Mouse (Mus musculus): Measurements from ENCODE around the gene Pim3. TPM values are rescaled to one million over a fixed set of nuclear protein-coding genes. Genes with fewer than 3 reads are reported as not detected.

Pim3 gene
- polyA plus RNA-seq, 1 experiment from 2014 or later, result 38.6 TPM

DNA sequence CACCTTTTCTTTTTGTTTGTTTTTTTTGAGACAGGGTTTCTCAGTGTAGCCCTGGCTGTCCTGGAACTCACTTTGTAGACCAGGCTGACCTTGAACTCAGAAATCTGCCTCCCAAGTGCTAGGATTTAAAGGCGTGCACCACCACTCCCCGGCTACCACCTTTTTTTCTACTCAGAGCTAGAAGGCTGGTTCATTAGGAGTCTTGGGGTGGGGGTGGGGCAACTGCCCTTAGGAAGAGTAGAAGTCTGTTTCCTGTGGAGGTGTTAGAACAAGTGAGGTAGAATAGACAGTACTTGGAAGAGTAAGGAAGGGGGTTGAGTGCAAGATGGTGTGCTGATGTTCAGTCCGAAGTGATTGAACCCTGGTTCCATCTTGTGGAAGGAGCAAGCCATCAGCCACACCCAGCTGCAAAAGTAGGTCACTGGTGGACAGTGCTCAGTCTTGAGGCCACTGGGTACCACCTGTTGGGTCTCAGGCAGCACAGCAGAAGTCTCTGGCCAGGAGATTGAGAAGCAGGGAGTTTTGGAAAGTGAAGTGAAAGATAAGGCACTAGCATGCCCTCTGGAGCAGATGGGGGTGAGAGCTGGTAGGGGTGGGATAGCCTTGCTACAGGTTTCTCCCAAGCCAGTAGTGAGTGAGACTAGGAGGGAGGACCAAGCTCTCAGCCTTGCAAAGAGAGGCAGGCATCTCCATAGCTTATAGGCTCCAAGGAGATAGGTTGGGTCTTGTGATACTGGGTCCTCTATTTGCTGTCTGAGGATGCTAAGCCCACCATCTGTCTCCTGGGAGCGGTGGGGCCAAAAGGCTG, 4.1 kb downstream of the Pim3 start:
- no peak overlapping the region for H3K4me3 ChIP-seq (ENCODE audit: low read depth, low read length)
- H3K9ac ChIP-seq (ENCODE audit: low read depth, low read length), result no peak overlapping the region
- no peak overlapping the region for H3K4me2 ChIP-seq (ENCODE audit: low read depth, low read length)
- WGBS, result 78% methylated on average over 4 of the region's 4 CpGs
- peaks cover 25% of the 10 kb centered on the region for H3K36me3 ChIP-seq (ENCODE audit: control insufficient read depth, insufficient read depth, low read length)
- H3K4me1 ChIP-seq (ENCODE audit: control insufficient read depth, insufficient read depth, low read length), result peaks cover 9% of the 10 kb centered on the region
- no peak for ATAC-seq (ENCODE audit: low read depth)
- DNase-seq (ENCODE audit: low spot score), result no peak
- H3K9me3 ChIP-seq (ENCODE audit: control insufficient read depth, low read length), result no peaks in the 10 kb centered on the region
- H3K27me3 ChIP-seq (replicated peaks; ENCODE audit: control insufficient read depth, insufficient read depth, low read length), result no peaks in the 10 kb centered on the region
- H3K27ac ChIP-seq (replicated peaks; ENCODE audit: low read depth, low read length), result no peak overlapping the region

- no peaks in the 10 kb centered on the region for H3K27me3 ChIP-seq (replicated peaks; ENCODE audit: control insufficient read depth, insufficient read depth, low read length)
- no peak overlapping the region for H3K27ac ChIP-seq (replicated peaks; ENCODE audit: low read depth, low read length)
- ATAC-seq (ENCODE audit: low read depth) (no peak), DNase-seq (ENCODE audit: low spot score) (no peak)
- H3K4me3 ChIP-seq (ENCODE audit: low read depth, low read length), result no peak overlapping the region
- H3K9ac ChIP-seq (ENCODE audit: low read depth, low read length), result no peak overlapping the region
- 37% methylated on average over 7 of the region's 7 CpGs for WGBS
- peaks cover 25% of the 10 kb centered on the region for H3K36me3 ChIP-seq (ENCODE audit: control insufficient read depth, insufficient read depth, low read length)
- peaks cover 9% of the 10 kb centered on the region for H3K4me1 ChIP-seq (ENCODE audit: control insufficient read depth, insufficient read depth, low read length)
- H3K9me3 ChIP-seq (ENCODE audit: control insufficient read depth, low read length), result no peaks in the 10 kb centered on the region
- no peak overlapping the region for H3K4me2 ChIP-seq (ENCODE audit: low read depth, low read length)
Measured at GRCm38 (mm10) chr15:88866934-88867356, 5.0 kb downstream of the Pim3 start.

DNA sequence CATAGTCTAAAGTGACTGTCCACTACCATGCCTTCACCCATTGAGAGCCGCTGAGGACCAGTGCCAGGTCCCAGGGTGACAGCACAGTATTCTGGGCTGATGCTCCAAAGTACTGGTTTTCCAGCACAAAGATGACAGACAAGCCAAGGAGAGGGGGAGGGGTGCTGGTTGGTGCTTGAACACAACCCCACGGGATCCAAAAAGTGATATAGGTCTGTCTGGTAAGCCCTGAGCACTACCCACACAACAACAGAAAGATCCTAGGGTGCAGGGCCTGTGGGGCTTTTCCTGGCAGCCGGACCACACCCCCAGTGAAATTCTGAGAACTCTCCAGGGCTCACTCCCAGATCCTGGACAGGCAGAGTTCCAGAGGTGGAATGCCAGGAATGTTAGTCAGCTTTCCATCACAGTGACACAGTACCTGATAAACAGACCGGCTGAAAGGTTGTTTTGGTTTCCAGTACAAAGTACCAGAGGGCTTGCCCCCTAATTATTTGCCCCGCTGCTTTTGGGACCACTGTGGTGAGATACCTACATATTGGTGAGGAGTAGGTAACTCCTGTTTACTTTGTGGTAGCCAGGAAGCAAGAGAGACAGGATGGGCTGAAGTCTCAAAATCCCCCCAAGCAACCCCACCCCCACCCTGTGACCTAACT, 5.5 kb downstream of the Pim3 start:
- no peak overlapping the region for H3K9ac ChIP-seq (ENCODE audit: low read depth, low read length)
- peaks cover 9% of the 10 kb centered on the region for H3K4me1 ChIP-seq (ENCODE audit: control insufficient read depth, insufficient read depth, low read length)
- ATAC-seq (ENCODE audit: low read depth) (no peak), DNase-seq (ENCODE audit: low spot score) (no peak)
- no peak overlapping the region for H3K4me3 ChIP-seq (ENCODE audit: low read depth, low read length)
- H3K4me2 ChIP-seq (ENCODE audit: low read depth, low read length), result no peak overlapping the region
- H3K9me3 ChIP-seq (ENCODE audit: control insufficient read depth, low read length), result no peaks in the 10 kb centered on the region
- WGBS, result 16% methylated on average over 5 of the region's 5 CpGs
- H3K27me3 ChIP-seq (replicated peaks; ENCODE audit: control insufficient read depth, insufficient read depth, low read length), result no peaks in the 10 kb centered on the region
- H3K36me3 ChIP-seq (ENCODE audit: control insufficient read depth, insufficient read depth, low read length), result peaks cover 25% of the 10 kb centered on the region
- H3K27ac ChIP-seq (replicated peaks; ENCODE audit: low read depth, low read length), result no peak overlapping the region

GRCm38 (mm10) chr15:88868024-88868742, 6.2 kb downstream of the Pim3 start:
- Histone ChIP-seq H3K4me3 (ENCODE audit: low read depth, low read length) (no peak overlapping the region), H3K4me2 (ENCODE audit: low read depth, low read length) (no peak overlapping the region), H3K9ac (ENCODE audit: low read depth, low read length) (no peak overlapping the region), H3K4me1 (ENCODE audit: control insufficient read depth, insufficient read depth, low read length) (peaks cover 9% of the 10 kb centered on the region), H3K27ac (replicated peaks; ENCODE audit: low read depth, low read length) (no peak overlapping the region; the same call in 1 of the 2 replicates), H3K9me3 (ENCODE audit: control insufficient read depth, low read length) (no peaks in the 10 kb centered on the region), H3K36me3 (ENCODE audit: control insufficient read depth, insufficient read depth, low read length) (peaks cover 25% of the 10 kb centered on the region), H3K27me3 (replicated peaks; ENCODE audit: control insufficient read depth, insufficient read depth, low read length) (no peaks in the 10 kb centered on the region)
- DNase-seq (ENCODE audit: low spot score) (no peak), ATAC-seq (ENCODE audit: low read depth) (no peak)
- WGBS, result 70% methylated on average over 6 of the region's 6 CpGs

GRCm38 (mm10) chr15:88870418-88871185, 8.6 kb downstream of the Pim3 start:
- Histone ChIP-seq H3K4me3 (ENCODE audit: low read depth, low read length) (no peak overlapping the region), H3K36me3 (ENCODE audit: control insufficient read depth, insufficient read depth, low read length) (peaks cover 12% of the 10 kb centered on the region; the same call in 1 of the 2 replicates), H3K4me2 (ENCODE audit: low read depth, low read length) (no peak overlapping the region), H3K27me3 (replicated peaks; ENCODE audit: control insufficient read depth, insufficient read depth, low read length) (no peaks in the 10 kb centered on the region), H3K27ac (replicated peaks; ENCODE audit: low read depth, low read length) (no peak overlapping the region), H3K9ac (ENCODE audit: low read depth, low read length) (no peak overlapping the region), H3K9me3 (ENCODE audit: control insufficient read depth, low read length) (no peaks in the 10 kb centered on the region), H3K4me1 (ENCODE audit: control insufficient read depth, insufficient read depth, low read length) (no peaks in the 10 kb centered on the region; the same call in 1 of the 2 replicates)
- ATAC-seq (ENCODE audit: low read depth), result no peak
- WGBS, result 58% methylated on average over 5 of the region's 5 CpGs
- no peak for DNase-seq (ENCODE audit: low spot score)

GRCm38 (mm10) chr15:88874061-88874460, 12.1 kb downstream of the Pim3 start:
- WGBS, result 89% methylated on average over 3 of the region's 3 CpGs
- DNase-seq (ENCODE audit: low spot score) (no peak), ATAC-seq (ENCODE audit: low read depth) (no peak)
- Histone ChIP-seq H3K4me2 (ENCODE audit: low read depth, low read length) (no peak overlapping the region), H3K9ac (ENCODE audit: low read depth, low read length) (no peak overlapping the region), H3K4me1 (ENCODE audit: control insufficient read depth, insufficient read depth, low read length) (no peaks in the 10 kb centered on the region), H3K27me3 (replicated peaks; ENCODE audit: control insufficient read depth, insufficient read depth, low read length) (no peaks in the 10 kb centered on the region), H3K9me3 (ENCODE audit: control insufficient read depth, low read length) (no peaks in the 10 kb centered on the region), H3K27ac (replicated peaks; ENCODE audit: low read depth, low read length) (no peak overlapping the region), H3K4me3 (ENCODE audit: low read depth, low read length) (no peak overlapping the region), H3K36me3 (ENCODE audit: control insufficient read depth, insufficient read depth, low read length) (no peaks in the 10 kb centered on the region)

- Histone ChIP-seq H3K27ac (replicated peaks; ENCODE audit: low read depth, low read length) (no peak overlapping the region), H3K36me3 (ENCODE audit: control insufficient read depth, insufficient read depth, low read length) (no peaks in the 10 kb centered on the region), H3K27me3 (replicated peaks; ENCODE audit: control insufficient read depth, insufficient read depth, low read length) (no peaks in the 10 kb centered on the region), H3K9me3 (ENCODE audit: control insufficient read depth, low read length) (no peaks in the 10 kb centered on the region), H3K4me3 (ENCODE audit: low read depth, low read length) (no peak overlapping the region), H3K9ac (ENCODE audit: low read depth, low read length) (no peak overlapping the region), H3K4me1 (ENCODE audit: control insufficient read depth, insufficient read depth, low read length) (no peaks in the 10 kb centered on the region), H3K4me2 (ENCODE audit: low read depth, low read length) (no peak overlapping the region)
- 79% methylated on average over 6 of the region's 6 CpGs for WGBS
- no peak for DNase-seq (ENCODE audit: low spot score)
- no peak for ATAC-seq (ENCODE audit: low read depth)
Measured at GRCm38 (mm10) chr15:88874477-88874876, 12.5 kb downstream of the Pim3 start.

GRCm38 (mm10) chr15:88875625-88876081, 13.7 kb downstream of the Pim3 start:
- Histone ChIP-seq H3K36me3 (ENCODE audit: control insufficient read depth, insufficient read depth, low read length) (no peaks in the 10 kb centered on the region), H3K4me3 (ENCODE audit: low read depth, low read length) (no peak overlapping the region), H3K27me3 (replicated peaks; ENCODE audit: control insufficient read depth, insufficient read depth, low read length) (no peaks in the 10 kb centered on the region), H3K4me1 (ENCODE audit: control insufficient read depth, insufficient read depth, low read length) (no peaks in the 10 kb centered on the region), H3K9ac (ENCODE audit: low read depth, low read length) (no peak overlapping the region), H3K4me2 (ENCODE audit: low read depth, low read length) (no peak overlapping the region), H3K9me3 (ENCODE audit: control insufficient read depth, low read length) (no peaks in the 10 kb centered on the region), H3K27ac (replicated peaks; ENCODE audit: low read depth, low read length) (no peak overlapping the region)
- DNase-seq (ENCODE audit: low spot score) (no peak), ATAC-seq (ENCODE audit: low read depth) (no peak)
- 28% methylated on average over 8 of the region's 10 CpGs for WGBS
